Mouse (Mus musculus) forebrain, embryonic 15.5 days (tissue): Measurements from ENCODE around the gene Chd5. TPM values are rescaled to one million over a fixed set of nuclear protein-coding genes. Genes with fewer than 3 reads are reported as not detected.

Source experiments
- ATAC-seq: fragments of 200-750 bp; cut with Nextera tagmentation; replicated peaks from 2 replicates; pipeline ENCODE4 v1.8.0; 2017; ENCODE audit warnings: mild to moderate bottlenecking, moderate TSS enrichment, moderate library complexity
- H3K27ac ChIP-seq: fragments of 300-500 bp; sonication (generic); replicated peaks from 2 replicates; pipeline ENCODE4 v1.5.1; 2015; ENCODE audit warnings: mild to moderate bottlenecking, inconsistent platforms
- H3K27me3 ChIP-seq: fragments of 300-500 bp; sonication (generic); 2 replicates; pipeline ENCODE4 v1.6.1; 2015; ENCODE audit warnings: inconsistent platforms
- H3K36me3 ChIP-seq: fragments of 300-500 bp; sonication (generic); 2 replicates; pipeline ENCODE4 v1.6.1; 2015; ENCODE audit warnings: mild to moderate bottlenecking, inconsistent platforms
- H3K4me1 ChIP-seq: fragments of 300-500 bp; sonication (generic); 2 replicates; pipeline ENCODE4 v1.6.1; 2015; ENCODE audit warnings: inconsistent platforms
- H3K4me2 ChIP-seq: fragments of 300-500 bp; sonication (generic); replicated peaks from 2 replicates; pipeline ENCODE4 v1.6.1; 2015; ENCODE audit warnings: mild to moderate bottlenecking, inconsistent platforms
- H3K4me3 ChIP-seq: fragments of 300-500 bp; sonication (generic); 2 replicates; pipeline ENCODE4 v1.5.1; 2015; ENCODE audit warnings: mild to moderate bottlenecking, inconsistent platforms
- H3K9ac ChIP-seq: fragments of 300-500 bp; sonication (generic); replicated peaks from 2 replicates; pipeline ENCODE4 v1.6.1; 2015; ENCODE audit warnings: mild to moderate bottlenecking, inconsistent platforms
- H3K9me3 ChIP-seq: fragments of 300-500 bp; sonication (generic); 2 replicates; pipeline ENCODE4 v1.6.1; 2016; ENCODE audit warnings: inconsistent platforms
- WGBS: fragments of 180-500 bp; shearing (Covaris S2); methylation state at CpG from one replicate; pipeline ENCODE4 v1.1.7; 2015; ENCODE audit warnings: mixed read lengths; 5-methylcytosine and 5-hydroxymethylcytosine counted together
- polyA plus RNA-seq: library from polyadenylated mRNA; unstranded; fragments of >200 nt; fragmentation: Nextera tagmentation; extraction: Ambion mirVana; gene quantifications from 2 replicates; pipeline ENCODE4 v1.2.1, GENCODE M21; 2015

Gene Chd5
- polyA plus RNA-seq, 1 experiment from 2014 or later = 35.5 TPM

DNA sequence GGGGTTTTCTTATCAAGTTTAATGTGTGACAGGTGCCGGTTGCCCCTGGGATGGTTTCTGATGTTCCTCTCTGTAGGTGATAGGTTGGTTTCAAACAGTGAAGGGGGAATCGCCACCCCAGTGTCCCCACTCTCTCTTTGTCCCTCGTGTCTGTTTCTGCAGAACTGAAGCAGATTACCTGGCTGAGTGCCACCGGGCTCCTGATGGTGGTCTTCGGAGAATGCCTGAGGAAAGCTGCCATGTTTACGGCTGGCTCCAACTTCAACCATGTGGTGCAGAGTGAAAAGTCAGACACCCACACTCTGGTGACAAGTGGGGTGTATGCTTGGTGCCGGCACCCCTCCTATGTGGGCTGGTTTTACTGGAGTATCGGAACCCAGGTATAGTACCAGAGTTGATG lies 38.1 kb upstream of the Chd5 start:
- Histone ChIP-seq H3K9me3 (no peaks in the 10 kb centered on the region), H3K9ac (no peak overlapping the region), H3K27me3 (peaks cover 6% of the 10 kb centered on the region), H3K4me2 (no peak overlapping the region), H3K36me3 (peaks cover 37% of the 10 kb centered on the region), H3K4me3 (no peak overlapping the region), H3K27ac (no peak overlapping the region), H3K4me1 (peaks cover 24% of the 10 kb centered on the region)
- ATAC-seq = no peak
- WGBS = 76% methylated on average over 8 of the region's 8 CpGs

DNA sequence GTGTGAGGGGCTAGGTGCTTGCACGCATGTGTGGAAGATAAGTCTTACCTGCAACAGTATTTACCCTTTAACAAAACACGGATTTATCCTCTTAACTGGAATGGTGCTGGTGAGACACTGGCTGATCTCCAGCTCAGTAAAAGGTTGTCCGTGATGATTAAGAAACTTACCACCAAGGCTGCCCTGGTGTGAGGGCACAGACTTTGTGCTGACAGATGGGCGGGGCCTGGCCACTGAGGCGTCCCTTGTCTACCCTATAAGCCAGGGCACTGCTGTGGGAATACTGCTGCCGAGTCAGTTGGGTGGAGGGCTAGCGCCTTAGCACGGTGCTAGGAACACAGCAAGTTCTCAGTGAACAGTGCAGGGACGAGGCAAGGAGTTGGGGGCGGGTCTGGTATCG lies 36.4 kb upstream of the Chd5 start:
- 74% methylated on average over 11 of the region's 11 CpGs for WGBS
- no peaks in the 10 kb centered on the region for H3K27me3 ChIP-seq
- H3K36me3 ChIP-seq = peaks cover 38% of the 10 kb centered on the region
- no peaks in the 10 kb centered on the region for H3K9me3 ChIP-seq
- no peak overlapping the region for H3K4me2 ChIP-seq
- no peak overlapping the region for H3K9ac ChIP-seq
- H3K27ac ChIP-seq = no peak overlapping the region
- ATAC-seq = no peak
- H3K4me3 ChIP-seq = no peak overlapping the region
- H3K4me1 ChIP-seq = peaks cover 18% of the 10 kb centered on the region

DNA sequence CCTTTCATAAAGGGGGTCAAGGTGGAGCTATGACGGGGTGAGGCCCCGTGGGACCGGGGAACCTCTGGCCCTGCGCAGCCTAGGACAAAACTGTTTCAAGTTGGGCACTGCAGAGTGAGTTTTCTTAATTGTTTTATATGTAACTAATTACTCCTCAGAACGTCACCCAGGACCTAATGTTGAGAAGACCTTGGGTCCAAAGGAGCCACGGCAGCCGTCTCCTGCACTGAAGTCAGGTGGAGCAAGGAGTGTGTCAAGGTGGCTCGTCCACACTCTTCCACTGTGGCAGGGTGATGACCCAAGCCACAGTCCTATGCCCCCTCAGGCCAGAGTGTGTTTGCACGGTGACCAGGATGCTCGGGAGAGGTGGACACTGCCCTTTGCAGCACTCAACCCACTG lies 35.3 kb upstream of the Chd5 start:
- no peaks in the 10 kb centered on the region for H3K27me3 ChIP-seq
- no peaks in the 10 kb centered on the region for H3K9me3 ChIP-seq
- 93% methylated on average over 10 of the region's 10 CpGs for whole genome bisulfite sequencing
- H3K9ac ChIP-seq = no peak overlapping the region
- peaks cover 38% of the 10 kb centered on the region for H3K36me3 ChIP-seq
- H3K4me3 ChIP-seq = no peak overlapping the region
- H3K4me1 ChIP-seq = peaks cover 13% of the 10 kb centered on the region
- H3K4me2 ChIP-seq = no peak overlapping the region
- ATAC-seq = no peak
- H3K27ac ChIP-seq = no peak overlapping the region

DNA sequence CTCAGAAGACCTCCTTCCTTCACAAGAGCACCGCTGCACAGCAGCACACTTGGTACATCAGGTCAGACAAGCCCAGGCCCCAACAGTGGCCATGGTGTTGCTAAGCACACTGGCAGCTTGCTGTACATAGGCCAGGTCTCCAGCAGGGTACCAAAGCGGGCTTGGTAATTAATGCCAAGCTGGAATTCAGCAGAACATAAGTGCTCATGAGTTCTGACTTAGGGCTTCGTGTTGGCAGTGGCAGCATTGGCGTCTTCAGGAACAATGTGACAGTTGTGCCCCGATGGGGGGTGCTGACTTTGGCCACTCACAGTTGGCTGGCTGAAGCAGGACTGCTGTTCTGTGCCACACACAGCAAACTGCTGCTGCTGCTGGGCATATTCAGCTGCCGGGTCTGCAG lies 33.8 kb upstream of the Chd5 start:
- 87% methylated on average over 6 of the region's 6 CpGs for WGBS
- peaks cover 5% of the 10 kb centered on the region; the same call in 1 of the 2 replicates for H3K4me1 ChIP-seq
- no peak overlapping the region for H3K4me3 ChIP-seq
- H3K27me3 ChIP-seq = no peaks in the 10 kb centered on the region
- no peaks in the 10 kb centered on the region for H3K9me3 ChIP-seq
- no peak overlapping the region for H3K27ac ChIP-seq
- no peak overlapping the region for H3K9ac ChIP-seq
- no peak overlapping the region for H3K4me2 ChIP-seq
- peaks cover 36% of the 10 kb centered on the region for H3K36me3 ChIP-seq
- ATAC-seq = no peak

DNA sequence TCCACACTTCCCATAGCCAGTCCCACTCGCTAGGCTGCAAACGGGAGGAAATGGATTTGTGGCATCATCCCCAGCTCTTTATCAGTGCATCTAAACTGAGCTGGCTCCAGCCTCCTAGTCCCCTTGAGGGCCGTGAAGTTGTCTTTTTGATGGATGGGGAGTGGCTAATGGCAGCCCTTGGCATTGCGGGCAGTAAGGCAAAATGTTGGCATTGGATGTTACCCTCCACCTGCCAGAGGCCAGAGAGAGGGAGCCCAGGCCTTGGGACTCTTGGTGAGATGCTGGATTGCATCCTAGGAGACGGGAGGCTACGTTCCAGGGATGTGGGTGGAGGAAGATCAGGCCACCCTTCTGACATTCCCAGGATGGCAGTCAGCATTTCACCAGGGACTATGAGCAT lies 32.5 kb upstream of the Chd5 start:
- Histone ChIP-seq H3K9me3 (no peaks in the 10 kb centered on the region), H3K27ac (no peak overlapping the region), H3K36me3 (peaks cover 25% of the 10 kb centered on the region), H3K4me1 (no peaks in the 10 kb centered on the region), H3K4me3 (no peak overlapping the region), H3K9ac (no peak overlapping the region), H3K27me3 (peaks cover under 1% of the 10 kb centered on the region), H3K4me2 (no peak overlapping the region)
- WGBS = 78% methylated on average over 6 of the region's 6 CpGs
- no peak for ATAC-seq

DNA sequence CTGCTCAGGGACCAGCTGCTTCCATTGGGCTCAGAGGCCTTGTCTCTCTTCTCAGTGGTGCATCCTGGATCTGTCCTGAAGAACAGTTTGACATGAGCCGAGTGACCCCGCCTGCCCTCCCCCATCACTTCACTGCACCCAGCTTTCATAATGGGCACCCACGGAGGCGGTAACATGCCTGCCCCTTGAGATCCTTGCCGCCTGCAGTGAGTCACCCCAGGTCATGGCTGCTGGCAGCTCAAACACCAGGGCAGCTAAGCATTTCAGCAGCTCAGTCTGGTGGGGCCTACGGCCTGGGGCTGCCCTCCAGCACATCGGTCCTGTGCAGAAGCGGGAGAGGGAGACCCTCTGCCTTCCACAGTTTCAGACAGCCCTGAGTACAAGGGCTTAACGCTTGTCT lies 30.9 kb upstream of the Chd5 start:
- WGBS = 85% methylated on average over 9 of the region's 9 CpGs
- no peak for ATAC-seq
- no peak overlapping the region for H3K9ac ChIP-seq

DNA sequence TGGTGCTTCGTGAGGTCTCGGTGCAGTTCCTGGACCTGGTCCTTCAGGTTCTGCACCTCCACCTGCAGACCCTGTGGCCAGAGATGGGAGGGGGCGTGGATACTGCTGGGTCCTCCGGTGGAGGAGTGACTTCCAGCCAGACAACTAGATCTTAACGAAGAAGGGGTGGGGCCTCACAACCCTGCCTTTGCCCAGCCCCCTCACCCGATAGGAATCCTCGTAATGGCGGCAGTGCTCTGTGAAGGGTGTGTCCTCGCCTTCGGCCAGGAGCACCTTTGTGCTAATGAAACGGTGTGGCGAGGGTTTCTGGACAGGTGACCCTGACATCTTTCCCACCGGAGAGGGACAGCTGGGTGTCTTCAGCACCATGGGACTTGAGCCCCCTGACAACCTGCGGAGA lies 26.3 kb upstream of the Chd5 start:
- peak overlapping the region; percentile 54 for H3K4me2 ChIP-seq
- H3K36me3 ChIP-seq = no peaks in the 10 kb centered on the region; the same call in 1 of the 2 replicates
- no peak for ATAC-seq
- no peak overlapping the region for H3K9ac ChIP-seq
- H3K27me3 ChIP-seq = peaks cover 63% of the 10 kb centered on the region
- peaks cover 23% of the 10 kb centered on the region for H3K4me1 ChIP-seq
- H3K9me3 ChIP-seq = no peaks in the 10 kb centered on the region
- 0 out of 2 replicates have a peak overlapping the region, but pooled peaks have one; percentile 36 for H3K4me3 ChIP-seq
- no peak overlapping the region for H3K27ac ChIP-seq
- 2% methylated on average over 14 of the region's 14 CpGs for WGBS

More for the DNA sequence above, 30.9 kb upstream of the Chd5 start:
- H3K27me3 ChIP-seq = peaks cover 16% of the 10 kb centered on the region
- H3K9me3 ChIP-seq = no peaks in the 10 kb centered on the region
- peaks cover under 1% of the 10 kb centered on the region; the same call in 1 of the 2 replicates for H3K4me1 ChIP-seq
- no peak overlapping the region for H3K4me3 ChIP-seq
- H3K4me2 ChIP-seq = no peak overlapping the region
- H3K36me3 ChIP-seq = peaks cover 22% of the 10 kb centered on the region
- no peak overlapping the region for H3K27ac ChIP-seq

DNA sequence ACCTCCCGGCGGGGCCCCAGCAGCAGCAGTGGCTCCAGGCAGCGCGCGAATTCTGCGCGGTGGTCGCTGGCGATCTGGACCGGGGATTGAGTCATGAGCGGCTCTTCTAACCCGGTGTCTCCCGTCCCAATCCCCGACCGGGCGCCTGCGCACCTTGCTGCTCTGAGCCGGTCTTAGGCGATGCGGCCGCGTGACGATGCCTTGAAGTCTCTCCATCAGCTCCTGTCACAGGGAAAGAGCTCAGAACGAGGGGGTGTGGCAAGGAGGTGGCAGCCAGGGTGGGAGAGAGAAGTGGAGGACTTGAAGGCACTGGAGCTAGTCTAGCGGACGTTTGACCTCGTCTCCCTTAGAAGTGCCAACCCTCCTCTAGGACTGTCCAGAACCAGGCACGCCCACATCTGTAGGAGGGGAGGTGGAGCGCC lies 25.2 kb upstream of the Chd5 start:
- peak overlapping the region; percentile 36 for H3K4me3 ChIP-seq
- peak overlapping the region; percentile 37 for H3K9ac ChIP-seq
- H3K4me1 ChIP-seq = peaks cover 23% of the 10 kb centered on the region
- WGBS = under 1% methylated on average over 29 of the region's 29 CpGs
- peak overlapping the region; percentile 54 for H3K4me2 ChIP-seq
- peak; percentile 38; the same call in 1 of the 2 replicates for ATAC-seq
- no peak overlapping the region for H3K27ac ChIP-seq
- H3K9me3 ChIP-seq = no peaks in the 10 kb centered on the region
- H3K27me3 ChIP-seq = peaks cover 72% of the 10 kb centered on the region
- H3K36me3 ChIP-seq = no peaks in the 10 kb centered on the region; the same call in 1 of the 2 replicates

DNA sequence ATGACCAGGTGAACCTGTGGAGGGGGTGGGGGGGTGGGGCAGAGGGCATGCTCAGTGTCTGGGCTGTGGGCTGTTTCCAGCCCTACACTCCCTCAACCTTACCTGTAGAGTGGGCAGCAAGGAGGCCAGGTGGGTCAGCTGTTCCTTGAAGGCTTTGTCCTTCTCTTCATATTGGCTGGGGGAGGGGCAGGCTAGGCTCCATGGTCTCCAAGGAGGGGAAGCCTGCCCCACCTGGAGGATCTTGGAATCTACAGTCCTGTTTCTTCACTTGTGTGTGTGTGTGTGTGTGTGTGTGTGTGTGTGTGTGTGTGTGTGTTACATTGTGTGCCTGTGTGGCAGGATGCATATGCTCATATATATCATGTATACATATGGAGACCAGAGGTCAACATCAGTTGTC lies 24.5 kb upstream of the Chd5 start:
- Histone ChIP-seq H3K36me3 (no peaks in the 10 kb centered on the region), H3K4me3 (peak overlapping the region; percentile 36), H3K4me2 (peak overlapping the region; percentile 54), H3K27me3 (peaks cover 77% of the 10 kb centered on the region), H3K9ac (no peak overlapping the region), H3K9me3 (no peaks in the 10 kb centered on the region), H3K27ac (no peak overlapping the region), H3K4me1 (peaks cover 26% of the 10 kb centered on the region)
- no peak for ATAC-seq

DNA sequence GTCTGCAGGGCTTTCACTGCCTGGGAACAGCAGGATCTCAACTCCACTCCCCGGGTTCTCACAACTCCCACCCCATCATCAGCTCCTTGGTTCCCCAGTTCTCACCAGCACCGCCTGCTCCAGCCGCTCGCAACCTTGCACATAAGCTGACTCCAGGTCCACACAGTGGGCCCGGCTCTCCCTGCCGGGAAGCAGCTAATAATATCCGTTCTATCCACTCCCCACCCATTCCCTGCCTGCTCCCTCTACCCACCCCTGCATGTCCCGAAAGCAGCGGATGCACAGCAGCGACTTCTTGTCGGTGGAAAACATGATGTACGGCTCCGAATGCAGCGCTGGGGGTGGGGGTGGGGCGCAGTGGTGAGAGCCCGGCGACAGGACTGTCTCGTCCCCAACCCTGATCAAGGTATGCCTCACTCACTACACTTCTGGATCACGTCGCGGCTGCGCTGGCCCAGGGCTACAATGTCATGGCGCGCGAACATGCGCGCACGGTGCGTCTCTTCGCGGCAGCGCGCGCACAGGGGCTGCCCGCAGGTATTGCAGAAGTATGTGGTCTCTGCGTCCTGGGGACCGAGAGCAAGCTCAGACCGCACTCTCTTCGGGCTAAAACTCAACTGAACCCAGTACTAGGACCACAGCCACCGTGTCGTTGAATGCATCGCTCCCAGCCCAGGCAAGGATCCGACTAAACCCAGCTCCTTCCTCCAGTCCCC lies 22.8 kb upstream of the Chd5 start:
- under 1% methylated on average over 43 of the region's 43 CpGs for WGBS
- 0 out of 2 replicates have a peak overlapping the region, but pooled peaks have one; percentile 8 for H3K9ac ChIP-seq

DNA sequence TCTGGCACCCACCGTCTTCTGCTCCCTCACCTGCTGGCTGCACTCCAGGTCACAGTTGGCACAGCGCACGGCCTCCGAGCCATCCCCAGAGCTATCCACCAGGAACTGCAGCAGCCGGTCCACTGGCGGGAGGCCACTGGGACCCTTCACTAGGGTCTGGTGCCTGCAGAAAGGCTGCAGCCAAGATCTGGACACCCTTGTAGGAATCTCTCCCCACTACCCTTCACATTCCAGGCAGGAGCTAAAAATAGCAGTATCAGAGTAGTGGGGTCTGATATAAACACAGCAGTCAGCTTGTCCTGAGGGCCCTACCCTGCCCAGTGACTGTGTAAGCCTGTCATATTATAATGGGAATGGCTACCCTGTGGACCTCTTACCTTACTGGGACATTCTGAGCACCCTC lies 20.8 kb upstream of the Chd5 start:
- WGBS = 74% methylated on average over 6 of the region's 6 CpGs
- ATAC-seq = no peak
- Histone ChIP-seq H3K4me2 (no peak overlapping the region), H3K27ac (no peak overlapping the region), H3K4me1 (peaks cover 25% of the 10 kb centered on the region), H3K4me3 (no peak overlapping the region), H3K36me3 (no peaks in the 10 kb centered on the region), H3K9me3 (no peaks in the 10 kb centered on the region), H3K27me3 (peaks cover 60% of the 10 kb centered on the region), H3K9ac (no peak overlapping the region)

More for the DNA sequence above, 22.8 kb upstream of the Chd5 start:
- no peak; the same call in 1 of the 2 replicates for ATAC-seq
- H3K4me2 ChIP-seq = peak overlapping the region; percentile 42
- H3K27me3 ChIP-seq = peaks cover 77% of the 10 kb centered on the region
- H3K9me3 ChIP-seq = no peaks in the 10 kb centered on the region
- H3K4me1 ChIP-seq = peaks cover 26% of the 10 kb centered on the region
- no peak overlapping the region for H3K27ac ChIP-seq
- peak overlapping the region; percentile 34 for H3K4me3 ChIP-seq
- H3K36me3 ChIP-seq = no peaks in the 10 kb centered on the region

DNA sequence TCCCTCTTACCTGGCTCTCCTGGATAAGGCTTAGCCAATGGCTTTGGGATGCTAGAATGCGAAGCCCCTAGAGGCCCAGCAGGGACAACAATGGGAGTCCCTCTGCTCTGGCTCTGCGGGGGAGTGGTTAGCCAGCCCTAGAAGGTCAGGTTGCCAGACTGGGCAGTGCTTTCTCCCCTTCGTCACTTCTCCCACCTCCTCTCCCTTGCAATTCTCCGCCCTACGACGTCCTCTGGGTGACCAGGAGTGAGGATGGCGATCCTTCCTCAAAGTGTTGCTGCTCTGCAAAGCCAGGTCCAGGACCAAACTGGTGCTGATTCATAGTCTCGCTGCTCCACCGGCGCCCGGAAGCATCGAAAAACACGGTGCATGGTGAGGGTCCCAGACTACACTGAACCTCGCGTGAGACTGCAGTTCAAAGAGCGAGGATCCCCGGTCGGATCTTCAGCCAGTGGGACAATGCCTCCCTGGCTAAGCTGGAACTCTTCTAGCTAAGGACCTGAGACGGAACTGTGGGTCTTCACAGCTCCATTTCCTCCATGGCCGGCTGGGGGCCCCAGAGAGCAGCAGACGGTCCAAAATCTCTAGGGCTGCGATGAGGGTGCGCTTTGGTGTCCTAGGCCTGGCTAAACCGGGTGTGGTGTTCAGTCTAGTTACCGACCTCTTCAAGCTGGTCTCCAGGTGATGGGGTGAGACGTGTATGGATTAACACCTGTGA lies 19.8 kb upstream of the Chd5 start, which contains the start of gene Rnf207:
Rnf207 (minus strand) TSS at position 477 of the 718 bp plus-strand sequence.
- Histone ChIP-seq H3K27ac (no peak within 1 kb of the TSS), H3K4me3 (no peak within 1 kb of the TSS), H3K9ac (no peak within 1 kb of the TSS), H3K36me3 (no peaks in the 10 kb centered on the region), H3K4me2 (peak within 1 kb of the TSS; percentile 17), H3K4me1 (peaks cover 15% of the 10 kb centered on the region), H3K9me3 (no peaks in the 10 kb centered on the region), H3K27me3 (peaks cover 50% of the 10 kb centered on the region)
- 3% methylated on average over 26 of the region's 26 CpGs for WGBS
- ATAC-seq = no peak
